Mouse (Mus musculus) olfactory bulb, adult 2 months (tissue): ENCODE data around the gene Fam213b. TPM values are rescaled to one million over a fixed set of nuclear protein-coding genes. Genes with fewer than 3 reads are reported as not detected.

Source experiments
- H3K27ac ChIP-seq: fragments of 200-500 bp; 2 replicates; pipeline ENCODE4 v1.5.1; 2012; ENCODE audit warnings: low read depth, low read length; ENCODE audit not compliant: insufficient read depth
- H3K4me1 ChIP-seq: fragments of 200-500 bp; 2 replicates; pipeline ENCODE4 v1.6.1; 2012; ENCODE audit warnings: low read length; ENCODE audit not compliant: control insufficient read depth, insufficient read depth
- H3K4me3 ChIP-seq: fragments of 200-500 bp; 2 replicates; pipeline ENCODE4 v1.5.1; 2012; ENCODE audit warnings: mild to moderate bottlenecking, low read depth, low read length, moderate library complexity; ENCODE audit not compliant: insufficient read depth
- CTCF ChIP-seq: fragments of 200-500 bp; IDR thresholded peaks from 2 replicates; pipeline ENCODE4 v1.5.1; 2012; ENCODE audit warnings: low read depth, mild to moderate bottlenecking, low read length, moderate library complexity; ENCODE audit not compliant: insufficient read depth
- POLR2A ChIP-seq: fragments of 200-500 bp; IDR thresholded peaks from 2 replicates; pipeline ENCODE4 v1.6.1; 2012; ENCODE audit warnings: mild to moderate bottlenecking, low read depth, low read length, moderate library complexity; ENCODE audit not compliant: insufficient read depth
- WGBS: fragments of 180-500 bp; shearing (Covaris S2); methylation state at CpG from one replicate; pipeline ENCODE4 v1.1.7; 2018; 5-methylcytosine and 5-hydroxymethylcytosine counted together
- polyA plus RNA-seq: library from polyadenylated mRNA; stranded (reverse); fragments of >200 nt; gene quantifications from 2 replicates; pipeline ENCODE4 v1.2.4, GENCODE M21; 2012; ENCODE audit warnings: low replicate concordance; ENCODE audit not compliant: missing spikeins, insufficient read depth, insufficient read length

Fam213b gene
- polyA plus RNA-seq, 1 experiment: not detected

DNA sequence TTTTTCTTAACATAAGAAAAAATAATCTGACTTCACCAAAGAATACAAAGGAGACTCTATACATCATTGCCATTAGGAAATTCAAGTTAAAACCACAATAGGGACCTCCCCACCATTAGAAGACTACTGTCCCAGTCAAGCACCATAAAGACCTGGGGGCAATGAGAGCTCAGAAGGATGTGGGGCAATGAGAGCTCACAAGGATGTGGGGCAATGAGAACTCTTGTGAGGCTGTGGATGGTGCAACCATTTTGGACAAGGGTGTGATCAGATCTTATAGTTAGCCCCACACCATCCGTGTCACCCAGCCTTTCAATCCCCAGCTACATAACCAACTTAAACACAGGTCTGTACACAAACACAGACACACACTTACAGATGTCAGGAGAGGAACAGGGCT, 38.8 kb upstream of the Fam213b start:
- WGBS: 72% methylated on average over 1 of the region's 1 CpGs
- peaks cover 6% of the 10 kb centered on the region for H3K4me1 ChIP-seq
- TF ChIP-seq CTCF (no peak), POLR2A (no peak)

DNA sequence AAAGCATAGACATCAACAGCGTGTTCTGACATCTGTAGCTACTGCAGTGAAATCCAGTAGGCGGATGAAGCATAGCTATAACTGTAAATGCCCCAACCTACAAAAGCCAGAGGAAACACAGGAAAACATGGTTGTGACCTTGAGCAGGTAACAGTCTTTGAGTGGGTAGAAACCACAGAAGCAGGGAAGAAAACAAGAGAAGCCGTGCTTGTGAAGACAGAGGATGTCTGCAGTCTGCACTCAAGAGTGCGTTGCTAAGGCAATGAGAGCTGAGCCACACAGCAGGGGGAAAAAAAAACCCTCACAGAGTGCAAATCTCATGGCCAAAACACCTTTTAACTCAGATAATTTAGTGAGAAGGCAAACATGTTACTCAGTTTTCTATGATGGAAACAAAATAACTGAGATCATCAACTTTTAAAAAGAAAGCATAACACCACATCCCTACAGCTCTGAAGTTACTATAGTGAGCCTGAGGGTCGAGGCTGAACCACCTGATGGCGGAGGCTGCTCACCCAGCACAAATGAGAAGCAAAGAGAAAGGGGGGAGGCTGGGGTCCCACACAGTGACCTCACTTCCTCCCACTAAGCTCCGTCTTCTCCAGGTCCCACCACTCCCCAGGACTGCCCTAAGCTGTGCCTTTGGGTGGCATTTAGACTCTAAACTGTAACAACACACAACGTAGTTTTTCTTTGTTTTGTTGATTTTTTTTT, 37.8 kb upstream of the Fam213b start:
- Histone ChIP-seq H3K27ac (no peak overlapping the region), H3K4me1 (peaks cover 6% of the 10 kb centered on the region), H3K4me3 (no peak overlapping the region)
- TF ChIP-seq CTCF (no peak), POLR2A (no peak)
- WGBS: 48% methylated on average over 8 of the region's 8 CpGs

More for the DNA sequence above, 38.8 kb upstream of the Fam213b start:
- H3K4me3 ChIP-seq: no peak overlapping the region
- no peak overlapping the region for H3K27ac ChIP-seq

- Histone ChIP-seq H3K27ac (no peak overlapping the region), H3K4me1 (peaks cover 6% of the 10 kb centered on the region), H3K4me3 (no peak overlapping the region)
- TF ChIP-seq POLR2A: no peak
- no peak for TF ChIP-seq CTCF
- whole genome bisulfite sequencing: 86% methylated on average over 7 of the region's 7 CpGs
These were observed 36.9 kb upstream of the Fam213b start for GRCm38 (mm10) chr4:154935788-154936187.

GRCm38 (mm10) chr4:154934800-154935199, 35.9 kb upstream of the Fam213b start:
- peaks cover 6% of the 10 kb centered on the region for H3K4me1 ChIP-seq
- H3K4me3 ChIP-seq: no peak overlapping the region
- no peak for TF ChIP-seq CTCF
- no peak for TF ChIP-seq POLR2A
- H3K27ac ChIP-seq: no peak overlapping the region
- WGBS: 84% methylated on average over 2 of the region's 2 CpGs

GRCm38 (mm10) chr4:154933306-154933907, 34.5 kb upstream of the Fam213b start:
- TF ChIP-seq POLR2A (no peak), CTCF (no peak)
- 58% methylated on average over 13 of the region's 13 CpGs for WGBS
- Histone ChIP-seq H3K27ac (no peak overlapping the region), H3K4me3 (no peak overlapping the region), H3K4me1 (peaks cover 6% of the 10 kb centered on the region)

DNA sequence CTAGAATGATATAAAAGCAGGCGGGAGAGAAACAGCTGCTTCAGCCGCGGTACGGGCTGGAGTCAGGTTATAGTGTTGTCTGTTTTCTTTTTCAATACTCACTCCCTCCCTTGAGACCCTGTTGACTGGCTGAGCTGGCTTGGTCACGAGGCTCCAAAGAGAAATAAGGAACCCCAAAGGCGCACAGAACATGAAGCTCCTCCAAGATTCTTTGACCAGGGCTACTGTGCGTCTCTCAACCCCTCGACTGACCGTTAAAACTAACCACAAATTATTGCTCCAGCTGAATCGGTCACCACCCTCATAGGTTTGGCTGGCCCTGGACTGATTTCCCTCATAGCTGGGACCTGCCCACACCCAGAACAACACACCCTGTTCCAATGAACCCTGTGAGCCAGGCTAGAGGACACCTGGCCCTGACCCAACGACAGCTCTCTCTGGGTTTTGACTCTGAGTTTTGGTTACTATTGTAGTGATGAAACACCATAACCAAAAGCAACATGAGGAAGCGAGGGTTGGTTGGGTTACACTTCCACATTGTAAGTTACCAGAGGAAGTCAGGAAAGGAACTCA, 30.2 kb upstream of the Fam213b start:
- no peak overlapping the region for H3K27ac ChIP-seq
- 82% methylated on average over 12 of the region's 12 CpGs for WGBS

DNA sequence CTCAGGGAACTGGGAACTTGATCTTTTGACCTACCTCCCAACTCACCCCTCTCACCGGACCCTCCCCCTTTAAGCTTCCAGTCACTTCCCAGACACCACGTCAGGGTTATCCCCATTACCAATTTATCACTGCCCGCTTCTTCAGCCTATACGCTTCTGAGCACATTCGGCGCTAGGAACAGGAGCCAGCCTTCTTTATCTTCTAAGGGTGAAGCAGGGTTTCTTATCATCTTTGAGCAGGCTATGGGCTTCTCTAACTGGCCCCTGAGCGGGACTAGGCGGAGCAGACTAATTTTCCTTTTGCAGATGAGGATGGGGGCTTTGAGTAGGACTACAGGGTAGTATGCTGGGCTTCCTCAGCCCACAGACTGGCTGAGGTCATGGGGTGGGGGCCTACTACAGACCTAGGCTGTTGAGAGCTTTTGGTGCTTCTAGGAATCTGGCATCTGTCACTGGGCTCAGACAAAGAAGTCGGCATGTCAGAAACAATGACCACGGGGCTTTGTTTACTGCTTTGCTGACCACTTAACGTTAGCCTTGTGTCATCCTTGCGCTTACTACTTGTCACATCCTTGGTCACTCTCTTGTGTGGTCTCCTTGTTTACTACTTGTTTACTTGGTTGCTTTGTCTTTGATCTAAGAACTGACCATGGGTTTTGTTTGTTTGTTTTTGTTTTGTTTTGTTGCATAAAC, 29.6 kb upstream of the Fam213b start, which contains the start of gene Tnfrsf14:
Tnfrsf14 (minus strand) TSS at position 169 of the 693 bp plus-strand sequence.
- H3K27ac ChIP-seq: peak within 1 kb of the TSS; percentile 45; the same call in 1 of the 2 replicates
- TF ChIP-seq POLR2A: no peak
- TF ChIP-seq CTCF: no peak
- 0 out of 2 replicates have a peak, but pooled peaks cover 5% of the 10 kb centered on the region for H3K4me1 ChIP-seq
- WGBS: 73% methylated on average over 12 of the region's 12 CpGs
- H3K4me3 ChIP-seq: no peak within 1 kb of the TSS

More for the DNA sequence above, 30.2 kb upstream of the Fam213b start:
- Histone ChIP-seq H3K4me3 (no peak overlapping the region), H3K4me1 (0 out of 2 replicates have a peak, but pooled peaks cover 6% of the 10 kb centered on the region)
- no peak for TF ChIP-seq POLR2A
- TF ChIP-seq CTCF: no peak

- Histone ChIP-seq H3K4me1 (0 out of 2 replicates have a peak, but pooled peaks cover 2% of the 10 kb centered on the region), H3K4me3 (no peak overlapping the region), H3K27ac (peak overlapping the region; percentile 45; the same call in 1 of the 2 replicates)
- 80% methylated on average over 5 of the region's 5 CpGs for WGBS
- TF ChIP-seq POLR2A (no peak), CTCF (no peak)
These were observed 29.0 kb upstream of the Fam213b start for GRCm38 (mm10) chr4:154927899-154928337.
